Mouse (Mus musculus) hindbrain, embryonic 16.5 days (tissue): ENCODE data around the gene Sipa1l3. TPM values are rescaled to one million over a fixed set of nuclear protein-coding genes. Genes with fewer than 3 reads are reported as not detected.
A peak's percentile ranks its signal among the peaks of the same experiment; 100 is the strongest.

Experiments used
- ATAC-seq: fragments of 200-750 bp; cut with Nextera tagmentation; 2 replicates; pipeline ENCODE4 v1.8.0; 2017; ENCODE audit warnings: moderate TSS enrichment, moderate library complexity
- H3K27ac ChIP-seq: fragments of 300-500 bp; sonication (generic); 2 replicates; pipeline ENCODE4 v1.5.1; 2014; ENCODE audit warnings: low read depth, mild to moderate bottlenecking, control low read depth, low read length, moderate library complexity
- H3K27me3 ChIP-seq: fragments of 300-500 bp; sonication (generic); replicated peaks from 2 replicates; pipeline ENCODE4 v1.6.1; 2014; ENCODE audit warnings: low read length; ENCODE audit not compliant: control insufficient read depth, insufficient read depth
- H3K36me3 ChIP-seq: fragments of 300-500 bp; sonication (generic); 2 replicates; pipeline ENCODE4 v1.6.1; 2014; ENCODE audit warnings: mild to moderate bottlenecking, low read length, moderate library complexity, mixed read lengths; ENCODE audit not compliant: control insufficient read depth, insufficient read depth
- H3K4me1 ChIP-seq: fragments of 300-500 bp; sonication (generic); 2 replicates; pipeline ENCODE4 v1.6.1; 2014; ENCODE audit warnings: low read depth, low read length; ENCODE audit not compliant: control insufficient read depth, insufficient read depth
- H3K4me2 ChIP-seq: fragments of 300-500 bp; sonication (generic); 2 replicates; pipeline ENCODE4 v1.6.1; 2014; ENCODE audit warnings: mild to moderate bottlenecking, low read length, control low read depth, moderate library complexity
- H3K4me3 ChIP-seq: fragments of 300-500 bp; sonication (generic); 2 replicates; pipeline ENCODE4 v1.5.1; 2014; ENCODE audit warnings: mild to moderate bottlenecking, low read length, control low read depth, moderate library complexity
- H3K9ac ChIP-seq: fragments of 300-500 bp; sonication (generic); 2 replicates; pipeline ENCODE4 v1.6.1; 2014; ENCODE audit warnings: low read depth, mild to moderate bottlenecking, control low read depth, low read length, moderate library complexity
- H3K9me3 ChIP-seq: fragments of 300-500 bp; sonication (generic); 2 replicates; pipeline ENCODE4 v1.6.1; 2014; ENCODE audit warnings: mild to moderate bottlenecking, low read length, moderate library complexity; ENCODE audit not compliant: control insufficient read depth
- WGBS: fragments of 180-500 bp; shearing (Covaris S2); extraction: QIAGEN DNeasy Blood & Tissue Kit; methylation state at CpG from one replicate; pipeline ENCODE4 v1.1.7; 2014; 5-methylcytosine and 5-hydroxymethylcytosine counted together
- polyA plus RNA-seq: library from polyadenylated mRNA; unstranded; fragments of >200 nt; fragmentation: Nextera tagmentation; extraction: Ambion mirVana; gene quantifications from 2 replicates; pipeline ENCODE4 v1.2.1, GENCODE M21; 2015

Gene Sipa1l3
- polyA plus RNA-seq, 1 experiment from 2014 or later = 23.1 TPM

DNA sequence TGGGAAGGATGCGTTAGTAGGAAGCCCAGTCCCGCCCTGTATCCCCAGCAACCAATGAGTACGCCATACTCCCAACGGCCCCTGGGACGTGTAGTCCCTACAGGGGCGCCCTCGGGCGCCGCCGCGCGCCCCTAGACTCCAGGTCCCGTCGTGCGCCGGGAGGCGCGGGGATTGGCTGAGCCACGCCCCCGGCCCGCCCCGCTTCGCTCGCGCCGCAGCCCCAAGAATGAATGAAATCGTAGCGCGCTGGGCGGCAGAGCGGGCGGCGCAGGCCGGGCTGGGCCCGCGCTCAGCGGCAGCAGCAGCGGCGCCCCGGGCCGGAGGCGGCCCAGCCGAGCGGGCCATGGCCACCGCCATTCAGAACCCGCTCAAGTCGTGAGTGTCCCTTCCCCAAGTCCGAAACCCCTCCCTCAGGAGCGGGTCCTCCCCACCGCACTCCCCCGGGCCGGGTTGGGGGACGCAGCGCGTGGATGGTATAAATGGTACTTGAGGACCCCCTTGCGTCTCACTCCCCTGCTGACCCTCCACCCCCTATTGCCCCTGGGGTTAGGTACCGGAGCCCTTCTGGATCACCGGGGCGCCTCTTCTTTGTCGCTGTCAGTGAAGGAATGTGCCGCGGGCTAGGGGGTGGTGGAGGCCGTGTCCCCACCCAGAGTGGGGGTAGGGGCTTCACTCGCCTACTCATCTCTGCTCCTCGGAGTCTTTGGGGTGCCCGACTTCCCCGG lies 214.5 kb downstream of the Sipa1l3 start, which contains the start of gene Dpf1:
TSS of gene Dpf1 (plus strand) at position 214 of the 725 bp plus-strand sequence.
- ATAC-seq = peak; percentile 86
- WGBS = under 1% methylated on average over 56 of the region's 67 CpGs
- H3K27me3 ChIP-seq = no peaks in the 10 kb centered on the region
- H3K27ac ChIP-seq = peak within 1 kb of the TSS; percentile 79
- H3K9me3 ChIP-seq = no peaks in the 10 kb centered on the region
- peak within 1 kb of the TSS; percentile 75 for H3K4me3 ChIP-seq
- peak within 1 kb of the TSS; percentile 87 for H3K9ac ChIP-seq
- peak within 1 kb of the TSS; percentile 83 for H3K4me2 ChIP-seq
- peaks cover 21% of the 10 kb centered on the region for H3K4me1 ChIP-seq
- H3K36me3 ChIP-seq = no peaks in the 10 kb centered on the region

DNA sequence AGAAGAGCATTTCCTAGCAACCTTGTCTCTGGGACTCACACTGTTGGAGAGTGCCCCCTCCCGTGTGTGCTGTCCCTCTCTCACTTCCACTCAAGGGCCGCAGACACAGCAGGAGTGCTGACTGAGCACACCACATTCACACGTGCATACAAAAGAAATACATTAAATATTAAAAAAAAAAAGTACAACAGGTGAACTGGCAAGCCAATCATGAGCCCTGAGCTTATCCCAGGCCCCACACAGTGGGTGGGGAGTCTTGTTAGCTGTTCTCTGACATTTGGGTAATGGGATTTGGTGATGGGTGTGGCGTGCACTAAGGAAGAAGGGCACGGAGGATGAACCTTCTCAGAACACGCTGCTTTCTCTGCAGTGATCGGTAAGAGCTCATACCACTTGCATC lies 215.8 kb downstream of the Sipa1l3 start:
- H3K4me1 ChIP-seq = peaks cover 21% of the 10 kb centered on the region
- 63% methylated on average over 7 of the region's 7 CpGs for WGBS

GRCm38 (mm10) chr7:29301127-29301566 lies 217.3 kb downstream of the Sipa1l3 start:
- no peak overlapping the region; the same call in 1 of the 2 replicates for H3K4me3 ChIP-seq
- no peaks in the 10 kb centered on the region for H3K9me3 ChIP-seq
- H3K4me1 ChIP-seq = peaks cover 12% of the 10 kb centered on the region
- peak overlapping the region; percentile 45 for H3K4me2 ChIP-seq
- no peaks in the 10 kb centered on the region for H3K27me3 ChIP-seq
- ATAC-seq = no peak
- H3K36me3 ChIP-seq = no peaks in the 10 kb centered on the region
- H3K9ac ChIP-seq = peak overlapping the region; percentile 53
- WGBS = under 1% methylated on average over 7 of the region's 7 CpGs
- H3K27ac ChIP-seq = no peak overlapping the region

More for the DNA sequence above, 215.8 kb downstream of the Sipa1l3 start:
- no peak overlapping the region for H3K4me2 ChIP-seq
- no peaks in the 10 kb centered on the region for H3K9me3 ChIP-seq
- H3K4me3 ChIP-seq = no peak overlapping the region
- no peak for ATAC-seq
- no peak overlapping the region for H3K9ac ChIP-seq
- no peaks in the 10 kb centered on the region for H3K27me3 ChIP-seq
- no peaks in the 10 kb centered on the region for H3K36me3 ChIP-seq
- no peak overlapping the region for H3K27ac ChIP-seq

DNA sequence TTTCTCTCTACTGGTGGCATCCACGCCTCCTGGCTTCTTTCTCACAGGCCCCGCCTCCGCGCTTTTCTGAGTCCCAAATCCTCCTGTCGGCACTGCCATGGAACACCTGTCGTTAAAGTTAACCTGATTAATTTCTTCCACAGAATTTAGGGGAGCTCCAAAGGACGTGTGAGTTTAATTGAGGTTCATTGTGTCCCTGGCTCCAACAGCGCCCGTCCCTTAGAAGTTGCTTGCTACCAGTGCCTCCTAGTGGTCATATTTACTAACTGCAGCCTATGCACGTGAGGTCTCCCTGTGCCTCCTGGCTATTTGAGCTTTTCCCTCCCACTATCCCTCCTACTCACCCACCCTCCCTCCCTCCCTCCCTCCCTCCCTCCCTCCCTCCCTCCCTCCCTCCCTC lies 221.4 kb downstream of the Sipa1l3 start:
- ATAC-seq = no peak
- no peaks in the 10 kb centered on the region for H3K9me3 ChIP-seq
- H3K4me3 ChIP-seq = no peak overlapping the region
- H3K4me2 ChIP-seq = peak overlapping the region; percentile 29
- no peak overlapping the region for H3K27ac ChIP-seq
- no peaks in the 10 kb centered on the region for H3K36me3 ChIP-seq
- peaks cover 4% of the 10 kb centered on the region; the same call in 1 of the 2 replicates for H3K4me1 ChIP-seq
- no peak overlapping the region for H3K9ac ChIP-seq
- WGBS = 12% methylated on average over 10 of the region's 10 CpGs
- H3K27me3 ChIP-seq = no peaks in the 10 kb centered on the region

DNA sequence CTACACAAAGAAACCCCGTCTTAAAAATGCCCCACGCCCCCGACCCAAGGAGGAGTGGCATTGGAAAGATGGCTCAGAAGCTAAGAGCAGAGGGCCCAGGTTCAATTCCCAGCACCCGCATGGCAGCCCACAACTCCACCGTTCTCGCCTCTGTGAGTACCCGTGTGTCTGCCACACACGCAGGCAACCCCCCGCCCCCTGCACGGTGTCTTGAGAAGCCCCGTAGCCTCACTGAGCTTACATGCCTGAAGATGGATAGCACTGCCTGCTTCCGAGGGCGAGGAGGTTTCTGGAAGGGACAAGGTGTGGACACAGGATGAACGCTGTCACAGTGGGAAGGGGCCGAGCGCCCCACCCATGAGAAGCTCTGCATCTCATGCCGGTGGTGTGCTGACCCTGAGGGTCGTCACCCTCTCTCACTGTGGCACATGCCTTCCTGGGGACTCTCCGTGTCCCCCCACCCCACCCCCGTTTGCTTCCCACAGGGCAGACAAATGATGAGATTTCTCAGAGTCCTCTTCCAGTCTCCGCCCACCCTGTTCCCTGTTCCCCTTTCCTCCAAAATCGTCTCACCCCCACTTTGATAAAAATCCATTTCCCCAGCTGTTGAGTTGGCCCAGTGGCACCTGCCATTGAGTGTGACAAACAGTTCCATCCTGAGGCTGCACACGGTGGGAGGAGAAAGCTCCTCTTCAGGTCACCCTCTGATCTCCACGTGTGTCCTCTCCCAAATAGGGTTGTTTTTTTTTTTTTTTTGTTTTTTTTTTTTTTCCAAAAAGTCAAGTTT lies 222.4 kb downstream of the Sipa1l3 start:
- Histone ChIP-seq H3K27me3 (no peaks in the 10 kb centered on the region), H3K27ac (no peak overlapping the region), H3K4me2 (no peak overlapping the region), H3K36me3 (no peaks in the 10 kb centered on the region), H3K4me3 (no peak overlapping the region), H3K4me1 (peaks cover 4% of the 10 kb centered on the region; the same call in 1 of the 2 replicates), H3K9ac (no peak overlapping the region), H3K9me3 (no peaks in the 10 kb centered on the region)
- 81% methylated on average over 24 of the region's 24 CpGs for WGBS
- ATAC-seq = no peak

DNA sequence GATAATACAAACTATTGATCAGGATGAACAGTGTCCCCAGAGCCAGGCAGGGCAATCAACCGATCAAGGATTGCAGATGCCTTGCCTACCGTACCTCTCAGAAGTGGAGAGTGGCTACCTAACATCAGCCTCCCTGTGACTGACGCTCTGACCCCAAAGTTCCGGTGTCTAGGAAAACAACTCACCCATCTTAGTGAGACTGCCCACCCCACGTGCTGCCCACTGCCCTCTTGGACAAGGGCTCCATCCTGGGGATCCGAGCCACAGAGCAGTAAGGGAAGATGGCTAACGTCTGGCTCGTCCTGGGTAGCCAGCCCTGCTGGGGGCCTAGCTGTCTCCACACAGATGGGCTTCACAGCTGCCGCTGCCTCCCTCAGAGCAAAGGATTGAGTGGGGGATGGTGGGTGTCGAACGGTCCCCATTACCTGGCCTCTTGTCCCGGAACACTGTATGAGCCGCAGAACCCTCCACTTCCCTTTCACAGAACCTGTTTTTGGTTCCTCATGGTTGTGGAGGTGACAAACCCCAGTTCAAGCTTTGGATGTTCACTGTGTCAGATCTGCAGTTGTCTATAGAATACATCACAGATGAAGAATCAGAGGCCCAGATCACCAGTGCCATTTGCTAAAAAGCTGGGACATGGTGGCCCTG lies 224.2 kb downstream of the Sipa1l3 start:
- Histone ChIP-seq H3K9ac (no peak overlapping the region), H3K4me2 (no peak overlapping the region), H3K36me3 (no peaks in the 10 kb centered on the region), H3K4me3 (no peak overlapping the region), H3K27ac (no peak overlapping the region), H3K9me3 (no peaks in the 10 kb centered on the region), H3K27me3 (no peaks in the 10 kb centered on the region), H3K4me1 (peaks cover 5% of the 10 kb centered on the region)
- ATAC-seq = no peak
- WGBS = 60% methylated on average over 13 of the region's 13 CpGs

- Histone ChIP-seq H3K27me3 (no peaks in the 10 kb centered on the region), H3K4me1 (peaks cover 9% of the 10 kb centered on the region), H3K9me3 (no peaks in the 10 kb centered on the region), H3K36me3 (no peaks in the 10 kb centered on the region), H3K27ac (no peak overlapping the region), H3K4me2 (no peak overlapping the region), H3K4me3 (no peak overlapping the region), H3K9ac (no peak overlapping the region; the same call in 1 of the 2 replicates)
- no peak for ATAC-seq
- WGBS = 21% methylated on average over 19 of the region's 19 CpGs
These were observed 225.0 kb downstream of the Sipa1l3 start for GRCm38 (mm10) chr7:29293131-29294065.

DNA sequence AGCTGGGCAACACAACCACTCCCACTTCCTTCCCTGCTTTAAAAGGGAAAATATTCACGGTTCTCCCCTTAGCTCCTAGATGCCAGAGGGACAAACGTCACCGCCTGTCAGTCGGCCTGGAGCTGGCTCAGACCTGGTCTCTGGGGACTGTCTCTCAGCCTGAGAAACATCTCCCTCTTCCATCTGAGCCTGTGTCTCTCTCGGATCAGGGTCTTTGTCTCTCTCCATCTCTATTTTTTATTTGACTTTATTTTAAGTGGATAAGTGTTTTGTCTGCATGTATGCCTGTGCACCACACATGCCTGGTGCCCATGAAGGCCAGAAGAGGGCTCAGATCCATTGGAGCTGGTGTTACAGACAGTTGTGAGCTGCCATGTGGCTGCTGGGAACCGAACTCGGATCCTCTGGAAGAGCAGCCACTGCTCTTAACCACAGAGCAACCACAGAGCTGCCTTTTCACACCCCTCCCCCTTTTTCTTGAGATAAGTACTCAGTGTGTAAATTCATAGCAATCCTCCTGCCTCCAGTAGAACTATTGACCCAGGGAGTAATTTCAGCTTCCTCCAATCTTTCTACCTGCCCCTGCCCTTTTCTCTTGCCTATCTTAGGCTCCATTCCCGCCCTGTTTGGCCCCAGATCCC lies 225.9 kb downstream of the Sipa1l3 start:
- Histone ChIP-seq H3K4me3 (no peak overlapping the region), H3K27me3 (no peaks in the 10 kb centered on the region), H3K9ac (no peak overlapping the region), H3K4me2 (no peak overlapping the region), H3K36me3 (no peaks in the 10 kb centered on the region), H3K4me1 (peaks cover 9% of the 10 kb centered on the region), H3K27ac (0 out of 2 replicates have a peak overlapping the region, but pooled peaks have one; percentile 2), H3K9me3 (no peaks in the 10 kb centered on the region)
- 28% methylated on average over 8 of the region's 8 CpGs for WGBS
- ATAC-seq = no peak
